Mouse (Mus musculus): ENCODE measurements around the gene Fam3c.

DNA sequence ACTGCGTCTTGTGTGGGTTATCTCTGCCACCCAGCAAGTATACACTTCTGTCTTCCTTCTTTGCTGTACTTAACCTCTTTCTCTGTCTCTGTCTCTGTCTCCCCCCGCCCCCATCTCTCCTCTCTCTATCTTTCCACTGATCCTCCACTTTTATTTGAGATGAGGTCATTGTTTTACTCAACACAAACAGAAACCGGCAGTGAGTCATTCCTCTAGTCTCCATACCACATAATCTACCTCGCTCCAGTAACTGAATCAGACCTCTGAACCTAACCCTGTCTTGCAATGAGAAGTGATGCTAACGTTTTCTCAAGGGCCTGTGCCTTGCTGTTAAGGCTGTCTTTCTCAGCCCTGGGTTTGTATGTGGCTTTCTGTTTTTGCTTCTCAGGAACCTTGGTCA is 22.4 kb upstream of the Fam3c start:
- TF ChIP-seq POLR2A (IDR thresholded peaks at IDR 0.05; ENCODE audit: borderline replicate concordance, extremely low read depth, insufficient read depth, insufficient read length, poor library complexity, severe bottlenecking) (no peak), CTCF (IDR thresholded peaks at IDR 0.05; ENCODE audit: borderline replicate concordance, extremely low read depth, insufficient read depth, insufficient read length) (no peak)

All from brain, embryonic 14.5 days (tissue).